Mouse (Mus musculus) liver, embryonic 13.5 days (tissue): Measurements from ENCODE around the gene Ccdc85a. TPM values are rescaled to one million over a fixed set of nuclear protein-coding genes. Genes with fewer than 3 reads are reported as not detected.

Experiments
- polyA plus RNA-seq: library from polyadenylated mRNA; unstranded; fragments of >200 nt; fragmentation: Nextera tagmentation; extraction: Ambion mirVana; gene quantifications from 2 replicates; pipeline ENCODE4 v1.2.1, GENCODE M21; 2015

Ccdc85a gene
- polyA plus RNA-seq, 1 experiment from 2014 or later, result 0.03 TPM

Other genes starting within 250 kb of the Ccdc85a start
- gene Gm6685, start 244.5 kb downstream of the Ccdc85a start, polyA plus RNA-seq, result not detected in 2 replicates